Mouse (Mus musculus): Measurements from ENCODE around the gene Vsx2.
A peak's percentile ranks its signal among the peaks of the same experiment; 100 is the strongest.

GRCm38 (mm10) chr12:84616977-84617630 is 47.5 kb downstream of the Vsx2 start, which contains the start of gene Abcd4:
- TF ChIP-seq POLR2A (IDR thresholded peaks at IDR 0.05; ENCODE audit: control insufficient read depth, low read depth, low read length) (peak; percentile 50), CTCF (IDR thresholded peaks at IDR 0.05; ENCODE audit: control insufficient read depth, insufficient read depth, insufficient replicate concordance, low read depth, low read length) (peak; percentile 11; the same call in 1 of the 2 replicates)
